Mouse (Mus musculus) limb, embryonic 15.5 days (tissue): ENCODE data around the gene Cdc25a. TPM values are rescaled to one million over a fixed set of nuclear protein-coding genes. Genes with fewer than 3 reads are reported as not detected.

Experiments
- ATAC-seq: fragments of 200-750 bp; cut with Nextera tagmentation; 2 replicates; pipeline ENCODE4 v1.8.0; 2017; ENCODE audit warnings: low read depth, moderate TSS enrichment; ENCODE audit not compliant: insufficient number of reproducible peaks, low FRiP score, low TSS enrichment
- H3K27ac ChIP-seq: fragments of 300-500 bp; sonication (generic); 2 replicates; pipeline ENCODE4 v1.5.1; 2015; ENCODE audit warnings: moderate library complexity, mild to moderate bottlenecking, inconsistent platforms
- H3K27me3 ChIP-seq: fragments of 300-500 bp; sonication (generic); 2 replicates; pipeline ENCODE4 v1.6.1; 2015; ENCODE audit warnings: inconsistent platforms
- H3K36me3 ChIP-seq: fragments of 300-500 bp; sonication (generic); 2 replicates; pipeline ENCODE4 v1.6.1; 2015; ENCODE audit warnings: inconsistent platforms
- H3K4me1 ChIP-seq: fragments of 300-500 bp; sonication (generic); 2 replicates; pipeline ENCODE4 v1.6.1; 2015; ENCODE audit warnings: inconsistent platforms
- H3K4me2 ChIP-seq: fragments of 300-500 bp; sonication (generic); 2 replicates; pipeline ENCODE4 v1.6.1; 2015; ENCODE audit warnings: mild to moderate bottlenecking, inconsistent platforms
- H3K4me3 ChIP-seq: fragments of 300-500 bp; sonication (generic); 2 replicates; pipeline ENCODE4 v1.5.1; 2015; ENCODE audit warnings: mild to moderate bottlenecking, inconsistent platforms
- H3K9ac ChIP-seq: fragments of 300-500 bp; sonication (generic); 2 replicates; pipeline ENCODE4 v1.6.1; 2015; ENCODE audit warnings: inconsistent platforms
- H3K9me3 ChIP-seq: fragments of 300-500 bp; sonication (generic); 2 replicates; pipeline ENCODE4 v1.6.1; 2016; ENCODE audit warnings: inconsistent platforms
- WGBS: fragments of 180-500 bp; shearing (Covaris S2); methylation state at CpG from one replicate; pipeline ENCODE4 v1.1.7; 2015; 5-methylcytosine and 5-hydroxymethylcytosine counted together
- polyA plus RNA-seq: library from polyadenylated mRNA; unstranded; fragments of >200 nt; fragmentation: Nextera tagmentation; extraction: Ambion mirVana; gene quantifications from 2 replicates; pipeline ENCODE4 v1.2.1, GENCODE M21; 2015

Cdc25a gene
- polyA plus RNA-seq: 25.4 and 27.1 TPM in 2 replicates

GRCm38 (mm10) chr9:109874797-109875691, at the start of gene Cdc25a:
Cdc25a (plus strand) TSS chr9:109875579.
- no peaks in the 10 kb centered on the region for H3K9me3 ChIP-seq
- H3K27ac ChIP-seq: peak within 1 kb of the TSS; percentile 94
- peak within 1 kb of the TSS; percentile 70 for H3K4me2 ChIP-seq
- ATAC-seq: peak; percentile 94
- H3K36me3 ChIP-seq: peaks cover 16% of the 10 kb centered on the region
- WGBS: 8% methylated on average over 33 of the region's 33 CpGs
- peak within 1 kb of the TSS; percentile 93 for H3K4me3 ChIP-seq
- peaks cover 12% of the 10 kb centered on the region for H3K4me1 ChIP-seq
- peak within 1 kb of the TSS; percentile 87 for H3K9ac ChIP-seq
- no peaks in the 10 kb centered on the region for H3K27me3 ChIP-seq

- Histone ChIP-seq H3K27ac (no peak overlapping the region), H3K4me2 (no peak overlapping the region), H3K36me3 (peaks cover 3% of the 10 kb centered on the region; the same call in 1 of the 2 replicates), H3K4me3 (no peak overlapping the region), H3K9ac (no peak overlapping the region), H3K9me3 (no peaks in the 10 kb centered on the region), H3K27me3 (no peaks in the 10 kb centered on the region), H3K4me1 (no peaks in the 10 kb centered on the region)
- 61% methylated on average over 4 of the region's 4 CpGs for WGBS
- ATAC-seq: no peak
These were observed 49.6 kb upstream of the Cdc25a start for GRCm38 (mm10) chr9:109825739-109826138.

GRCm38 (mm10) chr9:109826181-109826580, 49.2 kb upstream of the Cdc25a start:
- 74% methylated on average over 5 of the region's 5 CpGs for WGBS
- ATAC-seq: no peak

GRCm38 (mm10) chr9:109832391-109833087, 42.8 kb upstream of the Cdc25a start, which contains the start of gene Nme6:
Nme6 (plus strand) TSS chr9:109832749.
- WGBS: under 1% methylated on average over 32 of the region's 32 CpGs
- H3K36me3 ChIP-seq: peaks cover 10% of the 10 kb centered on the region; the same call in 1 of the 2 replicates
- peak within 1 kb of the TSS; percentile 78 for H3K4me2 ChIP-seq
- H3K27ac ChIP-seq: peak within 1 kb of the TSS; percentile 90
- H3K9ac ChIP-seq: peak within 1 kb of the TSS; percentile 46
- H3K4me1 ChIP-seq: peaks cover 9% of the 10 kb centered on the region
- peak; percentile 91 for ATAC-seq
- H3K9me3 ChIP-seq: no peaks in the 10 kb centered on the region
- H3K4me3 ChIP-seq: peak within 1 kb of the TSS; percentile 60
- no peaks in the 10 kb centered on the region for H3K27me3 ChIP-seq

More at GRCm38 (mm10) chr9:109826181-109826580, 49.2 kb upstream of the Cdc25a start:
- Histone ChIP-seq H3K9me3 (no peaks in the 10 kb centered on the region), H3K27me3 (no peaks in the 10 kb centered on the region), H3K4me2 (no peak overlapping the region), H3K27ac (no peak overlapping the region), H3K4me1 (no peaks in the 10 kb centered on the region), H3K9ac (no peak overlapping the region), H3K4me3 (no peak overlapping the region), H3K36me3 (peaks cover 4% of the 10 kb centered on the region; the same call in 1 of the 2 replicates)

- H3K9me3 ChIP-seq: no peaks in the 10 kb centered on the region
- WGBS: 9% methylated on average over 6 of the region's 6 CpGs
- H3K9ac ChIP-seq: peak overlapping the region; percentile 46
- peak overlapping the region; percentile 60 for H3K4me3 ChIP-seq
- H3K4me2 ChIP-seq: peak overlapping the region; percentile 78
- no peaks in the 10 kb centered on the region for H3K27me3 ChIP-seq
- H3K4me1 ChIP-seq: peaks cover 9% of the 10 kb centered on the region
- peak overlapping the region; percentile 90; the same call in 1 of the 2 replicates for H3K27ac ChIP-seq
- peaks cover 15% of the 10 kb centered on the region; the same call in 1 of the 2 replicates for H3K36me3 ChIP-seq
- ATAC-seq: no peak; the same call in 1 of the 2 replicates
These were observed 42.3 kb upstream of the Cdc25a start for GRCm38 (mm10) chr9:109833088-109833412.

- H3K4me1 ChIP-seq: peaks cover 9% of the 10 kb centered on the region
- H3K27ac ChIP-seq: no peak within 1 kb of the TSS
- H3K4me3 ChIP-seq: no peak within 1 kb of the TSS
- 0 out of 2 replicates have a peak, but pooled peaks have one; percentile 21 for ATAC-seq
- no peaks in the 10 kb centered on the region for H3K27me3 ChIP-seq
- H3K9me3 ChIP-seq: no peaks in the 10 kb centered on the region
- no peak within 1 kb of the TSS for H3K4me2 ChIP-seq
- WGBS: 51% methylated on average over 6 of the region's 6 CpGs
- H3K36me3 ChIP-seq: peaks cover 5% of the 10 kb centered on the region
- H3K9ac ChIP-seq: no peak within 1 kb of the TSS
These were observed 26.0 kb upstream of the Cdc25a start, which contains the start of gene Camp for GRCm38 (mm10) chr9:109849312-109849758. Camp (minus strand) TSS chr9:109849617.

- no peaks in the 10 kb centered on the region for H3K27me3 ChIP-seq
- H3K36me3 ChIP-seq: 0 out of 2 replicates have a peak, but pooled peaks cover 4% of the 10 kb centered on the region
- H3K4me3 ChIP-seq: no peak overlapping the region
- H3K9me3 ChIP-seq: no peaks in the 10 kb centered on the region
- 84% methylated on average over 5 of the region's 5 CpGs for WGBS
- no peak overlapping the region for H3K4me2 ChIP-seq
- no peak overlapping the region for H3K9ac ChIP-seq
- no peak overlapping the region for H3K27ac ChIP-seq
- ATAC-seq: no peak
- peaks cover 9% of the 10 kb centered on the region for H3K4me1 ChIP-seq
These were observed 25.3 kb upstream of the Cdc25a start for GRCm38 (mm10) chr9:109850099-109850498.

- no peak for ATAC-seq
These were observed 21.0 kb upstream of the Cdc25a start for GRCm38 (mm10) chr9:109854341-109854740.

GRCm38 (mm10) chr9:109855947-109856346, 19.4 kb upstream of the Cdc25a start:
- Histone ChIP-seq H3K27me3 (no peaks in the 10 kb centered on the region), H3K27ac (no peak overlapping the region), H3K4me2 (no peak overlapping the region), H3K9me3 (no peaks in the 10 kb centered on the region), H3K4me3 (no peak overlapping the region), H3K4me1 (no peaks in the 10 kb centered on the region), H3K9ac (no peak overlapping the region), H3K36me3 (no peaks in the 10 kb centered on the region)
- WGBS: 84% methylated on average over 6 of the region's 6 CpGs
- ATAC-seq: no peak

More at GRCm38 (mm10) chr9:109854341-109854740, 21.0 kb upstream of the Cdc25a start:
- no peak overlapping the region for H3K27ac ChIP-seq
- 78% methylated on average over 2 of the region's 2 CpGs for WGBS
- no peaks in the 10 kb centered on the region for H3K36me3 ChIP-seq
- H3K9me3 ChIP-seq: no peaks in the 10 kb centered on the region
- H3K4me3 ChIP-seq: no peak overlapping the region
- no peaks in the 10 kb centered on the region for H3K27me3 ChIP-seq
- H3K4me1 ChIP-seq: peaks cover 4% of the 10 kb centered on the region
- H3K9ac ChIP-seq: no peak overlapping the region
- no peak overlapping the region for H3K4me2 ChIP-seq

GRCm38 (mm10) chr9:109862397-109863044, 12.9 kb upstream of the Cdc25a start:
- H3K4me1 ChIP-seq: no peaks in the 10 kb centered on the region
- peak overlapping the region; percentile 31; the same call in 1 of the 2 replicates for H3K4me2 ChIP-seq
- H3K9me3 ChIP-seq: no peaks in the 10 kb centered on the region
- 0 out of 2 replicates have a peak overlapping the region, but pooled peaks have one; percentile 12 for H3K9ac ChIP-seq
- H3K4me3 ChIP-seq: no peak overlapping the region
- no peak overlapping the region for H3K27ac ChIP-seq
- no peak for ATAC-seq
- H3K27me3 ChIP-seq: no peaks in the 10 kb centered on the region
- H3K36me3 ChIP-seq: no peaks in the 10 kb centered on the region
- WGBS: 14% methylated on average over 20 of the region's 20 CpGs

- 66% methylated on average over 3 of the region's 3 CpGs for WGBS
- Histone ChIP-seq H3K36me3 (no peaks in the 10 kb centered on the region), H3K27me3 (no peaks in the 10 kb centered on the region), H3K4me3 (no peak overlapping the region), H3K4me2 (no peak overlapping the region), H3K27ac (no peak overlapping the region), H3K9ac (no peak overlapping the region), H3K4me1 (no peaks in the 10 kb centered on the region), H3K9me3 (no peaks in the 10 kb centered on the region)
- ATAC-seq: no peak
These were observed 12.3 kb upstream of the Cdc25a start for GRCm38 (mm10) chr9:109863085-109863484.
